Mouse (Mus musculus): ENCODE data around the gene Usp36. TPM values are rescaled to one million over a fixed set of nuclear protein-coding genes. Genes with fewer than 3 reads are reported as not detected.

Usp36 gene
- polyA plus RNA-seq, 2 experiments: 17.7 to 24.3 TPM

- Histone ChIP-seq H3K27me3 (ENCODE audit: control insufficient read depth, insufficient read depth, low read length) (no peaks in the 10 kb centered on the region), H3K36me3 (ENCODE audit: control insufficient read depth, insufficient read depth, low read length) (peaks cover 100% of the 10 kb centered on the region)
- WGBS: 87% methylated on average over 7 of the region's 7 CpGs
Observed at GRCm38 (mm10) chr11:118276328-118276727, 13.7 kb downstream of the Usp36 start.

GRCm38 (mm10) chr11:118275092-118275491, 15.0 kb downstream of the Usp36 start:
- no peak overlapping the region for H3K27ac ChIP-seq (replicated peaks; ENCODE audit: low read depth, low read length)
- 90% methylated on average over 9 of the region's 9 CpGs for WGBS
- H3K9me3 ChIP-seq (ENCODE audit: control insufficient read depth, low read length): no peaks in the 10 kb centered on the region
- no peaks in the 10 kb centered on the region for H3K4me1 ChIP-seq (ENCODE audit: control insufficient read depth, insufficient read depth, low read length)
- DNase-seq (ENCODE audit: low spot score) (no peak), ATAC-seq (ENCODE audit: low FRiP score, low read depth) (no peak)
- H3K27me3 ChIP-seq (ENCODE audit: control insufficient read depth, insufficient read depth, low read length): no peaks in the 10 kb centered on the region
- no peak overlapping the region for H3K9ac ChIP-seq (ENCODE audit: low read depth, low read length, severe bottlenecking)
- TF ChIP-seq POLR2A (IDR thresholded peaks at IDR 0.05; ENCODE audit: borderline replicate concordance, extremely low read depth, insufficient read depth, insufficient read length): no peak
- no peak overlapping the region for H3K4me2 ChIP-seq (replicated peaks; ENCODE audit: low read depth, low read length, severe bottlenecking)
- H3K4me3 ChIP-seq (replicated peaks; ENCODE audit: low read length): no peak overlapping the region
- H3K36me3 ChIP-seq (ENCODE audit: control insufficient read depth, insufficient read depth, low read length): peaks cover 97% of the 10 kb centered on the region

More at GRCm38 (mm10) chr11:118276328-118276727, 13.7 kb downstream of the Usp36 start:
- Histone ChIP-seq H3K27ac (replicated peaks; ENCODE audit: low read depth, low read length) (no peak overlapping the region), H3K4me1 (ENCODE audit: control insufficient read depth, insufficient read depth, low read length) (no peaks in the 10 kb centered on the region), H3K9ac (ENCODE audit: low read depth, low read length, severe bottlenecking) (no peak overlapping the region), H3K4me3 (replicated peaks; ENCODE audit: low read length) (no peak overlapping the region), H3K4me2 (replicated peaks; ENCODE audit: low read depth, low read length, severe bottlenecking) (no peak overlapping the region), H3K9me3 (ENCODE audit: control insufficient read depth, low read length) (no peaks in the 10 kb centered on the region)
- no peak for DNase-seq (ENCODE audit: low spot score)
- no peak for TF ChIP-seq POLR2A (IDR thresholded peaks at IDR 0.05; ENCODE audit: borderline replicate concordance, extremely low read depth, insufficient read depth, insufficient read length)
- no peak for ATAC-seq (ENCODE audit: low FRiP score, low read depth)

GRCm38 (mm10) chr11:118269827-118270226, 20.2 kb downstream of the Usp36 start:
- Histone ChIP-seq H3K4me1 (ENCODE audit: control insufficient read depth, insufficient read depth, low read length) (no peaks in the 10 kb centered on the region), H3K9me3 (ENCODE audit: control insufficient read depth, low read length) (no peaks in the 10 kb centered on the region), H3K4me3 (replicated peaks; ENCODE audit: low read length) (no peak overlapping the region), H3K4me2 (replicated peaks; ENCODE audit: low read depth, low read length, severe bottlenecking) (no peak overlapping the region), H3K27me3 (ENCODE audit: control insufficient read depth, insufficient read depth, low read length) (no peaks in the 10 kb centered on the region), H3K27ac (replicated peaks; ENCODE audit: low read depth, low read length) (no peak overlapping the region), H3K36me3 (ENCODE audit: control insufficient read depth, insufficient read depth, low read length) (peaks cover 95% of the 10 kb centered on the region), H3K9ac (ENCODE audit: low read depth, low read length, severe bottlenecking) (no peak overlapping the region)
- DNase-seq (ENCODE audit: low spot score) (no peak), ATAC-seq (ENCODE audit: low FRiP score, low read depth) (no peak)
- 97% methylated on average over 3 of the region's 3 CpGs for WGBS
- no peak for TF ChIP-seq POLR2A (IDR thresholded peaks at IDR 0.05; ENCODE audit: borderline replicate concordance, extremely low read depth, insufficient read depth, insufficient read length)

GRCm38 (mm10) chr11:118266666-118267046, 23.4 kb downstream of the Usp36 start:
- Histone ChIP-seq H3K4me2 (replicated peaks; ENCODE audit: low read depth, low read length, severe bottlenecking) (no peak overlapping the region), H3K27me3 (ENCODE audit: control insufficient read depth, insufficient read depth, low read length) (no peaks in the 10 kb centered on the region), H3K9me3 (ENCODE audit: control insufficient read depth, low read length) (no peaks in the 10 kb centered on the region), H3K4me1 (ENCODE audit: control insufficient read depth, insufficient read depth, low read length) (no peaks in the 10 kb centered on the region), H3K27ac (replicated peaks; ENCODE audit: low read depth, low read length) (no peak overlapping the region), H3K36me3 (ENCODE audit: control insufficient read depth, insufficient read depth, low read length) (peaks cover 95% of the 10 kb centered on the region), H3K4me3 (replicated peaks; ENCODE audit: low read length) (no peak overlapping the region), H3K9ac (ENCODE audit: low read depth, low read length, severe bottlenecking) (no peak overlapping the region)
- no peak for ATAC-seq (ENCODE audit: low FRiP score, low read depth)
- no peak for TF ChIP-seq POLR2A (IDR thresholded peaks at IDR 0.05; ENCODE audit: borderline replicate concordance, extremely low read depth, insufficient read depth, insufficient read length)
- DNase-seq (ENCODE audit: low spot score): no peak
- WGBS: 95% methylated on average over 7 of the region's 7 CpGs

GRCm38 (mm10) chr11:118266044-118266665, 23.9 kb downstream of the Usp36 start:
- 87% methylated on average over 10 of the region's 10 CpGs for WGBS

More at GRCm38 (mm10) chr11:118266044-118266665, 23.9 kb downstream of the Usp36 start:
- Histone ChIP-seq H3K27me3 (ENCODE audit: control insufficient read depth, insufficient read depth, low read length) (no peaks in the 10 kb centered on the region), H3K36me3 (ENCODE audit: control insufficient read depth, insufficient read depth, low read length) (peaks cover 95% of the 10 kb centered on the region), H3K9ac (ENCODE audit: low read depth, low read length, severe bottlenecking) (no peak overlapping the region), H3K27ac (replicated peaks; ENCODE audit: low read depth, low read length) (no peak overlapping the region), H3K4me1 (ENCODE audit: control insufficient read depth, insufficient read depth, low read length) (no peaks in the 10 kb centered on the region), H3K4me3 (replicated peaks; ENCODE audit: low read length) (no peak overlapping the region), H3K4me2 (replicated peaks; ENCODE audit: low read depth, low read length, severe bottlenecking) (no peak overlapping the region), H3K9me3 (ENCODE audit: control insufficient read depth, low read length) (no peaks in the 10 kb centered on the region)
- no peak for ATAC-seq (ENCODE audit: low FRiP score, low read depth)
- no peak for TF ChIP-seq POLR2A (IDR thresholded peaks at IDR 0.05; ENCODE audit: borderline replicate concordance, extremely low read depth, insufficient read depth, insufficient read length)
- no peak for DNase-seq (ENCODE audit: low spot score)
